Mouse (Mus musculus) kidney, embryonic 16.5 days (tissue): ENCODE data around the gene Hexim1. TPM values are rescaled to one million over a fixed set of nuclear protein-coding genes. Genes with fewer than 3 reads are reported as not detected.

Experiments used
- ATAC-seq: fragments of 200-750 bp; cut with Nextera tagmentation; 2 replicates; pipeline ENCODE4 v1.8.0; 2017; ENCODE audit warnings: moderate TSS enrichment; ENCODE audit not compliant: low FRiP score, low TSS enrichment
- H3K27ac ChIP-seq: fragments of 300-500 bp; sonication (generic); 2 replicates; pipeline ENCODE4 v1.5.1; 2014; ENCODE audit warnings: low read length
- H3K27me3 ChIP-seq: fragments of 300-500 bp; sonication (generic); 2 replicates; pipeline ENCODE4 v1.6.1; 2014; ENCODE audit warnings: low read length, control low read depth, mixed read lengths; ENCODE audit not compliant: insufficient read depth
- H3K36me3 ChIP-seq: fragments of 300-500 bp; sonication (generic); 2 replicates; pipeline ENCODE4 v1.6.1; 2014; ENCODE audit warnings: low read length, control low read depth, mixed read lengths; ENCODE audit not compliant: insufficient read depth
- H3K4me1 ChIP-seq: fragments of 300-500 bp; sonication (generic); 2 replicates; pipeline ENCODE4 v1.6.1; 2014; ENCODE audit warnings: low read length, control low read depth, mixed read lengths; ENCODE audit not compliant: insufficient read depth
- H3K4me2 ChIP-seq: fragments of 300-500 bp; sonication (generic); replicated peaks from 2 replicates; pipeline ENCODE4 v1.6.1; 2014; ENCODE audit warnings: low read depth, low read length
- H3K4me3 ChIP-seq: fragments of 300-500 bp; sonication (generic); 2 replicates; pipeline ENCODE4 v1.5.1; 2014; ENCODE audit warnings: mild to moderate bottlenecking, low read length
- H3K9ac ChIP-seq: fragments of 300-500 bp; sonication (generic); replicated peaks from 2 replicates; pipeline ENCODE4 v1.6.1; 2014; ENCODE audit warnings: low read length
- H3K9me3 ChIP-seq: fragments of 300-500 bp; sonication (generic); 2 replicates; pipeline ENCODE4 v1.6.1; 2016; ENCODE audit warnings: low read length, control low read depth
- WGBS: fragments of 180-500 bp; shearing (Covaris S2); extraction: QIAGEN DNeasy Blood & Tissue Kit; methylation state at CpG from one replicate; pipeline ENCODE4 v1.1.7; 2014; 5-methylcytosine and 5-hydroxymethylcytosine counted together
- polyA plus RNA-seq: library from polyadenylated mRNA; unstranded; fragments of >200 nt; fragmentation: Nextera tagmentation; extraction: Ambion mirVana; gene quantifications from 2 replicates; pipeline ENCODE4 v1.2.1, GENCODE M21; 2015

The Hexim1 gene
- polyA plus RNA-seq, 1 experiment from 2014 or later: 5.5 TPM

- no peak for ATAC-seq
- no peak overlapping the region for H3K4me3 ChIP-seq
- WGBS: 31% methylated on average over 10 of the region's 10 CpGs
- H3K27me3 ChIP-seq: peaks cover under 1% of the 10 kb centered on the region
- peaks cover 4% of the 10 kb centered on the region; the same call in 1 of the 2 replicates for H3K4me1 ChIP-seq
- no peak overlapping the region for H3K9ac ChIP-seq
- H3K36me3 ChIP-seq: no peaks in the 10 kb centered on the region
- no peak overlapping the region for H3K4me2 ChIP-seq
- no peak overlapping the region for H3K27ac ChIP-seq
- H3K9me3 ChIP-seq: peaks cover 6% of the 10 kb centered on the region; the same call in 1 of the 2 replicates
These were observed 48.4 kb downstream of the Hexim1 start for GRCm38 (mm10) chr11:103164391-103164790.

DNA sequence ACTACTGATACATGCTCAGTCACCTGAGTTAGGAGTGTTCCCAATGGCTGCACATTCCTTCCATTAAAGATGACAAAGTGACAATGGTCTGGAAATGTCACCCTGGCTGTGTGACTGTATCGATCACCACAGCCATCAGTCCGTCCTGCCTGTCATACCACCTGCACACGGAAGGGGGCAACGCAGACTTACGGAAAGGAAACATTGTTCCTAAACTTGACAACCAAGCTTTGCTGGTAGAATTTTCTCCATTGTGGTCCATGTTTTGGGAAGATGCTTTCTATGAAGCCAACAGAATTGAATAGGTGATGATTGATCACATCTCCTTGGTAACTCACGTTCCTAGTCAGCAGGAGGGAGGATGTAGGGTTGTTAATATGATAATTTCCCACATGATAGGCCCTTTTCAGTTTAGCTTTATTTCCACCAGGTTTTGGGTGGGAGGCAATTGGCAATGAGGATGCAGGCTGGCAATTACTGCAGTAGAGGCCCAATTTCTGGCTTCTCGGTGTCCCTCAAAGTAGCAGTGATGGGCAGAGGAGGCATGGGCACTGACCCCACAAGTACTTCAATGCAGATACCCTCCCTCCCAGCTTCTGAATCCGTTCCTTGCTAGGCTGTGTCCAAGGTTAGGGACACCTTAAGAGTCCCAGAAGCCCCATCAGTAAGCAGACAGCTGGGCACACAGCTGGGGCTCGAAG, 52.8 kb downstream of the Hexim1 start:
- no peak overlapping the region for H3K4me3 ChIP-seq
- no peak for ATAC-seq
- peaks cover 24% of the 10 kb centered on the region for H3K27me3 ChIP-seq
- peaks cover 11% of the 10 kb centered on the region; the same call in 1 of the 2 replicates for H3K4me1 ChIP-seq
- H3K9me3 ChIP-seq: peaks cover 6% of the 10 kb centered on the region; the same call in 1 of the 2 replicates
- 28% methylated on average over 9 of the region's 9 CpGs for WGBS
- no peak overlapping the region for H3K4me2 ChIP-seq
- H3K36me3 ChIP-seq: no peaks in the 10 kb centered on the region
- no peak overlapping the region for H3K9ac ChIP-seq
- no peak overlapping the region for H3K27ac ChIP-seq

Other genes starting within 250 kb of the Hexim1 start
- gene Eftud2, start 235.2 kb upstream of the Hexim1 start, polyA plus RNA-seq: 222 and 236 TPM in 2 replicates
- gene Ccdc103, start 235.0 kb upstream of the Hexim1 start, polyA plus RNA-seq: 1.9 and 2.1 TPM in 2 replicates
- gene Fam187a, start 231.1 kb upstream of the Hexim1 start, polyA plus RNA-seq: not detected in 2 replicates
- 0.41 and 0.50 TPM in 2 replicates for gene Gfap, start 215.3 kb upstream of the Hexim1 start, polyA plus RNA-seq
- gene Kif18b, start 191.1 kb upstream of the Hexim1 start, polyA plus RNA-seq: 11.5 and 12.6 TPM in 2 replicates
- gene C1ql1, start 169.5 kb upstream of the Hexim1 start, polyA plus RNA-seq: 2.5 and 3.0 TPM in 2 replicates
- gene Nmt1, start 88.0 kb upstream of the Hexim1 start, polyA plus RNA-seq: 50.7 and 51.9 TPM in 2 replicates
- gene Dcakd, start 87.9 kb upstream of the Hexim1 start, polyA plus RNA-seq: 161 and 201 TPM in 2 replicates
- gene Plcd3, start 14.6 kb upstream of the Hexim1 start, polyA plus RNA-seq: 8.2 and 8.7 TPM in 2 replicates
- 28.7 and 29.9 TPM in 2 replicates for gene Acbd4, start 14.5 kb upstream of the Hexim1 start, polyA plus RNA-seq
- 11.3 and 11.8 TPM in 2 replicates for gene Hexim2, start 16.2 kb downstream of the Hexim1 start, polyA plus RNA-seq
- gene Fmnl1, start 54.9 kb downstream of the Hexim1 start, polyA plus RNA-seq: 2.4 and 3.4 TPM in 2 replicates
- 0.27 and 0.82 TPM in 2 replicates for gene 1700023F06Rik, start 92.3 kb downstream of the Hexim1 start, polyA plus RNA-seq
- gene Spata32, start 102.2 kb downstream of the Hexim1 start, polyA plus RNA-seq: not detected in 2 replicates
- 5.3 and 6.7 TPM in 2 replicates for gene Map3k14, start 151.2 kb downstream of the Hexim1 start, polyA plus RNA-seq
- 17.8 and 18.7 TPM in 2 replicates for gene Arhgap27, start 247.5 kb downstream of the Hexim1 start, polyA plus RNA-seq